Mouse (Mus musculus): ENCODE data around the gene Mtmr1.

Mtmr1 gene

DNA sequence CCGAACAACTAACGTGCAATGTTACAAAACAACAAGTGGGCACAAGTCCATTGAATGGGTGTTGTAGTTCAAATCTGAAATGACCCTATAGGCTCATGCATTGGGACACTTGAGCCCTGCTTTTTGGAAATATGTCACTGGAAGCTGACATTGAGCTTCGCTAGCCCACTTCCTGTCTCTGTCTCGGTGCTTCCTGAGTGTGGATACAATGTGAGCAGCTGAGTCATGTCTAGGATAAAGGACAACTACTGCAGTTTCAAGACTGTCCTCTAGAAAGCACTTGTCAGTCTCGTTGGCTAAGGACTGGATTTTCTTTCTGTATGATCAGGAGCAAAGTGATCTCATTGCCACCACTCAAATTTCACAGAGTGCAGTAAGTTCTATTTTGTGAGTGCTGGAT, 78.4 kb downstream of the Mtmr1 start:
- DNase-seq (ENCODE audit: low spot score) = no peak

DNA sequence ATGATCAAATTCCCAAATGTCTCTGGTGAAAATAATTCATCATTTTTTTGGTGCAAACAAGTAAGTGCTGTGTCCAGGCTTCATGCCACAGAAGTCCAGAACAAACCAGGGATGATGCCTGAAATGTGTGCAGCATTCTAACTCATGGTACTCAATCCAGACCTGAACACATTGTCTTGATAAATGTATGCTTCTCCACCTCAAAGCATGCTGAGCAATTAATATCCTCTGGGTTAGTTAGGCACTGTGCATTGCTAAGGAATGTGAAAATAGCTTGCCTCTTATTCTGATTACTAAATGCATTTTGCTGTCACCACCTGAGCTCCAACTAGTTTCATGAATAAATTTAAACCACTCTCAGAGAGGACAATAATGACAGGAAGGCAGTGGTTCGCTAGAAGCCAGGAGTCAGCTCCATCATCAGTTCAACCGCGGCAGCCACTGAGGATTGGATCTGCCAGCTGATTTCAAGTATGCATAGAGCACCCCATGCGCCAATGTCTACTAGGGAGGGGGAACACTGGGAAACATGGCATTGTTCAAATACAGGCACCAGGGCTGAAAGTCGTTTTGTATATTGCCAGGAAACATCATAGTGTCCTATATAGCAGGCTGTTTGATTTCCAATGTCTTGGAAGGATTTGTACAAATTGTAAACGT, 91.6 kb downstream of the Mtmr1 start:
- no peak for DNase-seq (ENCODE audit: low spot score)

DNA sequence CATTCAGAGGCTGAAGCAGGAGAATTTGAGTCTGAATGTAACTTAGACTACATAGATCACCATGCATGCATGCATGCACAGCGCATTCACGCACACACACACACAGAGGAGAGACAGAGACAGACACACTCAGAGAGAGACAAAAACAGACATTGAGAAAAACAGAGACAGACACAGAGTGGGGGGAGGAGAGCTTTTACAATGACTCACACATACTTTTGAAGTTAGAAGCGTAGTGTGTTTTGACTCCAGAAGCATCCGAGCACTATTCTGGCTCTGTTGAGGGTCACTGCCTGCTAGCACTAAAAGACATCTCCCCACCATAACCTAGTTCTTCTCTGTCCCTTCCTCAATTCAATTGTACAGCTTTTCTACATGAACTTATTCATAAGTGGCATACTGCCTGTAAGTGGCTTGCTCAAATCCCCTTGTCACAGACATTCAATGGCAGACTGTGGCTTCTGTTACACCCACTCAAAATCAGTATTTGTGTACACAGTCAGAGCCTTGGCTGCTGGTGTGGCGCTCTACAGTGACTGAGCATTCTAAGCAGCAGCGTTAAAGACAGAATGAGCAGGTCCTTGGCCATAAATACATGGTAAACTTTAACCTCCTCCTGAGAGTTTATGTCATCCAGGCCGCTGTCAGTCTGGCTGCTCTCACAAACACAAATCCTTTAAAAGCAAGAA, 99.7 kb downstream of the Mtmr1 start:
- no peak for DNase-seq (ENCODE audit: low spot score)

DNA sequence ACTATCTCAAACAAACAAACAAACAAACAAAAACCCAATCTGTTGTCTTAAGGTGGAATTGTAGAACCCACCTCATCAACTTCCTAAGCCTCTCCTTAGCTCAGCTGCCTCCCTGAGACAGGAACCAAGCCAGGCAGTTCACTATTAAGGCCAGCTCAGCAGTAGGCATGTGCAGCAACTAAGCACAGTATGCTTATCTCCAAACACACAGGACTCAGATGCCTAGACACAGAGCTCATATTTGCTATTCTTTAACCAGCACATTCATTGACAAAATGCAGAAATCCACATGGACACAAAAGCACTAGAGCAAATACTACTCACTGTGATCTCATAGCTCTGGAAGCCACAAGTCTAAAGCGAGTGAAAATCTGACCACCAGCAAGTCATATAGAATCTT, 100.9 kb downstream of the Mtmr1 start:
- DNase-seq (ENCODE audit: low spot score) = no peak

DNA sequence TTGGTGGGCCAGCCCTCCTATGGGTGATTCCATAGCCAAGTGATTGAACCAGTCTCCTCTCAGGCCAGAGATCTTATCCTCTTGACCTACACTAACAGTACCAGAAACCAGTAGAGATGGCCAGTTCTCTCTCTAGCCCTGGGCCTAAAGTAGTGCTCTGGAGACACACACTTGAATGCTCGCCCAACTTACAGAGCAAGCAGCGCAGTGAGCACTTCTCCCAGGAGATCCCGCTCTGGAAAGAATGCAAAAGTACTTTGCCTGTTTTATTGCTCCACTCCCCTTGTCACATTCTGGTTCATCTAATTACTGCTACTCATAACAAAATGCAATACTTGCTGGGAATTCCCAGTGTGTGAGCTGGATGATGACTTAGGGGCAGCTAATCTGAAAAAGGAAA, 102.9 kb downstream of the Mtmr1 start:
- DNase-seq (ENCODE audit: low spot score) = no peak

All from left cerebral cortex, adult 11 months (tissue).